Mouse (Mus musculus) G1E (cell line): ENCODE measurements around the gene Apbb1ip.

Experiments
- CTCF ChIP-seq: IDR thresholded peaks from 2 replicates; pipeline ENCODE4 v1.5.1; 2012; ENCODE audit warnings: low read depth, low read length, inconsistent platforms, mixed read lengths
- GATA1 ChIP-seq: IDR thresholded peaks from 2 replicates; pipeline ENCODE4 v1.6.1; 2012; ENCODE audit warnings: borderline replicate concordance, low read length, inconsistent platforms, mixed read lengths
- GATA2 ChIP-seq: IDR thresholded peaks from 2 replicates; pipeline ENCODE4 v1.6.1; 2012; ENCODE audit warnings: low read depth, low read length, inconsistent platforms, borderline replicate concordance
- POLR2AphosphoS5 ChIP-seq: IDR thresholded peaks from 2 replicates; pipeline ENCODE4 v1.6.1; 2012; ENCODE audit warnings: low read depth, low read length, inconsistent platforms; ENCODE audit not compliant: insufficient replicate concordance
- TAL1 ChIP-seq: conservative IDR thresholded peaks from 2 replicates; pipeline ENCODE4 v1.6.1; 2012; ENCODE audit warnings: low read depth, low read length, inconsistent platforms, mixed read lengths

GRCm38 (mm10) chr2:22811466-22811865 is 37.6 kb downstream of the Apbb1ip start:
- TF ChIP-seq CTCF (no peak), POLR2AphosphoS5 (no peak), TAL1 (no peak), GATA1 (no peak), GATA2 (no peak)
